Mouse (Mus musculus): ENCODE measurements at regions not wholly inside any gene's neighbourhood (a gene's known extent, or its start where the extent isn't known, plus 50 kb on each side); places are given as distances from the start of the nearest gene placed in this dataset.

- no peak overlapping the region for H3K4me3 ChIP-seq (ENCODE audit: insufficient read depth in 1 of 2, low read depth in 1 of 2, low read length in 2 of 2, poor library complexity in 1 of 2, severe bottlenecking in 1 of 2)
- in situ Hi-C loops (cut with MboI; ENCODE audit: low sequenced_read_pairs in 2 of 2, unreplicated experiment in 2 of 2), result no loop called here
- H3K27ac ChIP-seq (ENCODE audit: insufficient read depth, low read depth, low read length, poor library complexity, severe bottlenecking), result no peak overlapping the region
- H3K9ac ChIP-seq (ENCODE audit: insufficient read depth, low read depth, low read length, poor library complexity, severe bottlenecking), result no peak overlapping the region
- peaks cover 0 to 2% of the 10 kb centered on the region in 2 experiments; a peak in 1 of 4 replicates for H3K4me1 ChIP-seq (ENCODE audit: control insufficient read depth in 2 of 2, insufficient read depth in 2 of 2, low read length in 2 of 2, poor library complexity in 1 of 2)
- H3K9me3 ChIP-seq (ENCODE audit: control insufficient read depth, insufficient read depth, low read depth, low read length), result no peaks in the 10 kb centered on the region
- no peaks in the 10 kb centered on the region for H3K36me3 ChIP-seq (ENCODE audit: control insufficient read depth, insufficient read depth, low read length, poor library complexity, severe bottlenecking)
- DNase-seq (ENCODE audit: low read depth, low spot score), result no peak
- no peak for TF ChIP-seq ZC3H11A (IDR thresholded peaks at IDR 0.05; ENCODE audit: borderline replicate concordance, low read depth, low read length)
- no peak for TF ChIP-seq HCFC1 (IDR thresholded peaks at IDR 0.05; ENCODE audit: borderline replicate concordance, insufficient read depth, low read length)
- TF ChIP-seq MAFK (IDR thresholded peaks at IDR 0.05; ENCODE audit: insufficient read depth, low read depth, low read length), result no peak
- TF ChIP-seq CHD2 (IDR thresholded peaks at IDR 0.05; ENCODE audit: low read depth, low read length), result no peak
- no peak for TF ChIP-seq ZNF384 (IDR thresholded peaks at IDR 0.05; ENCODE audit: low read depth, low read length)
Measured at GRCm38 (mm10) chr12:12147088-12147687, 114.8 kb upstream of the Fam49a start.

DNA sequence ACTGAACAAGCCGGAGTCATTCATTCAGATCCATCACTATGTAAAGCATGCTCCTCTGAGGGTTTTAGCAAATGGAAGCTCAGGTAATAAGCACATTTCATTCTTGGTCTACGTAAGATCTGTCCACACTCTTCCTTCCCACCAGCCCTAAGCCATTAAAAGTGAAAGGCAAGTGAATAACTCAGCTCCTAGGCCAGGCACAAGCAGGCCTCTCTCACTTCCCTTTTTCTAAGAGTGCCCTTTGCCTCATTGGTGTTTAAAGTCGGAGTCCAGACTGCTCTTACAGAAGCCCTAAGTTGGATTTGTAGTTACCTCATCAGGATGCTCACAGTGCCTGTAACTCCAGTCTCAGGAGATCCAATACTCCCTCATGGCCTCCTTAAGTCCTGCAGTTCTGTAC is 114.1 kb upstream of the Fam49a start:
- TF ChIP-seq ZNF384 (IDR thresholded peaks at IDR 0.05; ENCODE audit: low read depth, low read length), result no peak
- TF ChIP-seq HCFC1 (IDR thresholded peaks at IDR 0.05; ENCODE audit: borderline replicate concordance, insufficient read depth, low read length), result no peak
- TF ChIP-seq ZC3H11A (IDR thresholded peaks at IDR 0.05; ENCODE audit: borderline replicate concordance, low read depth, low read length), result no peak
- TF ChIP-seq CHD2 (IDR thresholded peaks at IDR 0.05; ENCODE audit: low read depth, low read length), result no peak
- TF ChIP-seq MAFK (IDR thresholded peaks at IDR 0.05; ENCODE audit: insufficient read depth, low read depth, low read length), result no peak
- no peak overlapping the region for H3K27ac ChIP-seq (ENCODE audit: insufficient read depth, low read depth, low read length, poor library complexity, severe bottlenecking)
- H3K4me1 ChIP-seq (ENCODE audit: control insufficient read depth in 2 of 2, insufficient read depth in 2 of 2, low read length in 2 of 2, poor library complexity in 1 of 2), result peaks cover 0 to 2% of the 10 kb centered on the region in 2 experiments; a peak in 1 of 4 replicates
- H3K9ac ChIP-seq (ENCODE audit: insufficient read depth, low read depth, low read length, poor library complexity, severe bottlenecking), result no peak overlapping the region
- H3K9me3 ChIP-seq (ENCODE audit: control insufficient read depth, insufficient read depth, low read depth, low read length), result no peaks in the 10 kb centered on the region
- no peak for DNase-seq (ENCODE audit: low read depth, low spot score)
- no peak overlapping the region for H3K4me3 ChIP-seq (ENCODE audit: insufficient read depth in 1 of 2, low read depth in 1 of 2, low read length in 2 of 2, poor library complexity in 1 of 2, severe bottlenecking in 1 of 2)
- in situ Hi-C loops (cut with MboI; ENCODE audit: low sequenced_read_pairs in 2 of 2, unreplicated experiment in 2 of 2), result no loop called here
- H3K36me3 ChIP-seq (ENCODE audit: control insufficient read depth, insufficient read depth, low read length, poor library complexity, severe bottlenecking), result no peaks in the 10 kb centered on the region

- DNase-seq (ENCODE audit: low read depth, low spot score), result peak; percentile 16
- Histone ChIP-seq H3K9me3 (ENCODE audit: control insufficient read depth, insufficient read depth, low read depth, low read length) (no peaks in the 10 kb centered on the region), H3K4me3 (ENCODE audit: insufficient read depth in 1 of 2, low read depth in 1 of 2, low read length in 2 of 2, poor library complexity in 1 of 2, severe bottlenecking in 1 of 2) (no peak overlapping the region), H3K4me1 (ENCODE audit: control insufficient read depth in 2 of 2, insufficient read depth in 2 of 2, low read length in 2 of 2, poor library complexity in 1 of 2) (peaks cover 0 to 2% of the 10 kb centered on the region in 2 experiments; a peak in 1 of 4 replicates), H3K36me3 (ENCODE audit: control insufficient read depth, insufficient read depth, low read length, poor library complexity, severe bottlenecking) (no peaks in the 10 kb centered on the region), H3K9ac (ENCODE audit: insufficient read depth, low read depth, low read length, poor library complexity, severe bottlenecking) (no peak overlapping the region), H3K27ac (ENCODE audit: insufficient read depth, low read depth, low read length, poor library complexity, severe bottlenecking) (no peak overlapping the region)
- in situ Hi-C loops (cut with MboI; ENCODE audit: low sequenced_read_pairs in 2 of 2, unreplicated experiment in 2 of 2), result no loop called here
- no peak for TF ChIP-seq ZNF384 (IDR thresholded peaks at IDR 0.05; ENCODE audit: low read depth, low read length)
- TF ChIP-seq HCFC1 (IDR thresholded peaks at IDR 0.05; ENCODE audit: borderline replicate concordance, insufficient read depth, low read length), result no peak
- TF ChIP-seq MAFK (IDR thresholded peaks at IDR 0.05; ENCODE audit: insufficient read depth, low read depth, low read length), result no peak
- peak; percentile 31; the same call in 1 of the 2 replicates for TF ChIP-seq ZC3H11A (IDR thresholded peaks at IDR 0.05; ENCODE audit: borderline replicate concordance, low read depth, low read length)
- TF ChIP-seq CHD2 (IDR thresholded peaks at IDR 0.05; ENCODE audit: low read depth, low read length), result no peak
Measured at GRCm38 (mm10) chr12:12148659-12149399, 113.1 kb upstream of the Fam49a start.

DNA sequence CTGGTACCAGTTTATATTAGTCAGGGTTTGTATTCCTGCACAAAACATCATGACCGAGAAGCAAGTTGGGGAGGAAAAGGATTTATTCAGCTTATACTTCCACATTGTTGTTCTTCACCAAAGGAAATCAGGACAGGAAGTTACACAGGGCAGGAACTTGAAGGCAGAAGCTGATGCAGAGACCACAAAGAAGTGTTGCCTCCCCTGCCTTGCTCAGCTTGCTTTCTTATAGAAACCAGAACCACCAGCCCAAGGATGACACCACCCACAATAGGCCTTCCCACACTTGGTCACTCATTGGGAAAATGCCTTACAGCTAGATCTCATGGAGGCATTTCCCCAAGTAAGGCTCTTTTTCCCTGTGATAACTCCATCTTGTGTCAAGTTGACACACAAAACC is 97.5 kb upstream of the Fam49a start:
- H3K27ac ChIP-seq (ENCODE audit: insufficient read depth, low read depth, low read length, poor library complexity, severe bottlenecking), result no peak overlapping the region
- in situ Hi-C loops (cut with MboI; ENCODE audit: low sequenced_read_pairs in 2 of 2, unreplicated experiment in 2 of 2), result no loop called here
- H3K4me3 ChIP-seq (ENCODE audit: insufficient read depth in 1 of 2, low read depth in 1 of 2, low read length in 2 of 2, poor library complexity in 1 of 2, severe bottlenecking in 1 of 2), result no peak overlapping the region
- no peaks in the 10 kb centered on the region for H3K4me1 ChIP-seq (ENCODE audit: control insufficient read depth in 2 of 2, insufficient read depth in 2 of 2, low read length in 2 of 2, poor library complexity in 1 of 2)
- TF ChIP-seq CHD2 (IDR thresholded peaks at IDR 0.05; ENCODE audit: low read depth, low read length) (no peak), ZC3H11A (IDR thresholded peaks at IDR 0.05; ENCODE audit: borderline replicate concordance, low read depth, low read length) (no peak), HCFC1 (IDR thresholded peaks at IDR 0.05; ENCODE audit: borderline replicate concordance, insufficient read depth, low read length) (no peak), ZNF384 (IDR thresholded peaks at IDR 0.05; ENCODE audit: low read depth, low read length) (no peak), MAFK (IDR thresholded peaks at IDR 0.05; ENCODE audit: insufficient read depth, low read depth, low read length) (no peak)
- H3K36me3 ChIP-seq (ENCODE audit: control insufficient read depth, insufficient read depth, low read length, poor library complexity, severe bottlenecking), result no peaks in the 10 kb centered on the region
- H3K9me3 ChIP-seq (ENCODE audit: control insufficient read depth, insufficient read depth, low read depth, low read length), result no peaks in the 10 kb centered on the region
- no peak overlapping the region for H3K9ac ChIP-seq (ENCODE audit: insufficient read depth, low read depth, low read length, poor library complexity, severe bottlenecking)
- no peak for DNase-seq (ENCODE audit: low read depth, low spot score)
